Mouse (Mus musculus): ENCODE data around the gene Rhobtb1. TPM values are rescaled to one million over a fixed set of nuclear protein-coding genes. Genes with fewer than 3 reads are reported as not detected.

Gene Rhobtb1
- polyA plus RNA-seq, 1 experiment = 8.9 TPM

- Histone ChIP-seq H3K27ac (ENCODE audit: insufficient read depth, low read length) (no peak overlapping the region), H3K4me1 (ENCODE audit: control insufficient read depth, insufficient read depth, low read length) (no peaks in the 10 kb centered on the region; the same call in 1 of the 2 replicates), H3K4me3 (ENCODE audit: insufficient read depth, low read length) (peak overlapping the region; percentile 75)
- TF ChIP-seq POLR2A (IDR thresholded peaks at IDR 0.05; ENCODE audit: low read depth, low read length) (no peak), CTCF (IDR thresholded peaks at IDR 0.05; ENCODE audit: borderline replicate concordance, insufficient read depth, low read length) (no peak)
Observed at GRCm38 (mm10) chr10:69213986-69214385, 62.8 kb downstream of the Rhobtb1 start.

DNA sequence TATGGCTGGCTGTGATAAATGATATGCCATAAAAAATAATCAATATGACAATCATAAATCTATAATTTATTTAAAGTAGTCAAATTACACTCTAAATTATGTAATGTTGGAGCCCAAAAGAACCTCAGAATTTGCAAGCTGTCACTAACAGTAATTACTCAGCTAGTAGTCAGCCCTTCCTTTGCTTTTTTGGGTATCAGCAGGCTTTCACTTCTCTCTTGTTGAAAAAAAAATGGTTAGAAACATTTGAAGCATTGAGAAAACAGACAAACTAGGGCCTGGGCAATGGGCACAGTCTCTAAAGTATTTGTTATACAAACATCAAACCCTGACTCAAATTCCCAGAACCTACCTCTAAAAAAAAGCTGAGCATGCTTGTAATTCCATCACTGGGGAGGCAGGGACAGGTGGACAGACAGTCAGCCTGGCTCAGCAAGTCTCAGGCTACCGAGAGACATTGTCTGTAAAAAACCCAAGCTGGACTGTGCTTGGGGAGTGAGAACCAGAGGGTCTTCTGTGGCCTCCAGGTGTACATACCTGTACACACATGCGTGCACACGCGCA lies 66.0 kb downstream of the Rhobtb1 start:
- Histone ChIP-seq H3K4me3 (ENCODE audit: insufficient read depth, low read length) (no peak overlapping the region), H3K27ac (ENCODE audit: insufficient read depth, low read length) (no peak overlapping the region), H3K4me1 (ENCODE audit: control insufficient read depth, insufficient read depth, low read length) (no peaks in the 10 kb centered on the region; the same call in 1 of the 2 replicates)
- TF ChIP-seq POLR2A (IDR thresholded peaks at IDR 0.05; ENCODE audit: low read depth, low read length) (no peak), CTCF (IDR thresholded peaks at IDR 0.05; ENCODE audit: borderline replicate concordance, insufficient read depth, low read length) (no peak)

- no peak overlapping the region for H3K27ac ChIP-seq (ENCODE audit: insufficient read depth, low read length)
- H3K4me3 ChIP-seq (ENCODE audit: insufficient read depth, low read length) = no peak overlapping the region
- TF ChIP-seq POLR2A (IDR thresholded peaks at IDR 0.05; ENCODE audit: low read depth, low read length) = no peak
- TF ChIP-seq CTCF (IDR thresholded peaks at IDR 0.05; ENCODE audit: borderline replicate concordance, insufficient read depth, low read length) = no peak
- H3K4me1 ChIP-seq (ENCODE audit: control insufficient read depth, insufficient read depth, low read length) = no peaks in the 10 kb centered on the region; the same call in 1 of the 2 replicates
Observed at GRCm38 (mm10) chr10:69218458-69219288, 67.4 kb downstream of the Rhobtb1 start.

- Histone ChIP-seq H3K4me1 (ENCODE audit: control insufficient read depth, insufficient read depth, low read length) (no peaks in the 10 kb centered on the region), H3K4me3 (ENCODE audit: insufficient read depth, low read length) (no peak overlapping the region), H3K27ac (ENCODE audit: insufficient read depth, low read length) (no peak overlapping the region)
- no peak for TF ChIP-seq CTCF (IDR thresholded peaks at IDR 0.05; ENCODE audit: borderline replicate concordance, insufficient read depth, low read length)
- no peak for TF ChIP-seq POLR2A (IDR thresholded peaks at IDR 0.05; ENCODE audit: low read depth, low read length)
Observed at GRCm38 (mm10) chr10:69219289-69219626, 68.0 kb downstream of the Rhobtb1 start.

DNA sequence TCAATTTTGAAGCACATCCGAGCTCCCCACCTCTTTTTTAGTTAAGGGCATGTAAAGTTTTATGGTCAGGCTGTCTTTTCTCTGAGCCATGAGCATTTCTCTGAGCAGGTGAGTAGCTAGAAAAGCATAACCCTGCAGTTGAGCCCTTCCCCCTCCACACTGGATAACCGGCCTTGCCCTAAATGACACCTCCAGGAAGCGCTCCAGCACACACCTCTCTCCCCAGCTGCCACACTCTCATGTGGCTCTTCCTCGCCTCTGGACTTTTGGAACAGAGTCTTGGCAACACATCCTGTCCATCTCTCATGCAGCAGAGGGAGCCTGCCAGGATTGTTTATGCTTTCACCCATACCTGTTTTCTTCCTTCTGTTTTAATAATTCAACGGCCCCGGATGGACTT lies 69.1 kb downstream of the Rhobtb1 start:
- no peak for TF ChIP-seq POLR2A (IDR thresholded peaks at IDR 0.05; ENCODE audit: low read depth, low read length)
- no peak for TF ChIP-seq CTCF (IDR thresholded peaks at IDR 0.05; ENCODE audit: borderline replicate concordance, insufficient read depth, low read length)
- Histone ChIP-seq H3K4me3 (ENCODE audit: insufficient read depth, low read length) (no peak overlapping the region), H3K27ac (ENCODE audit: insufficient read depth, low read length) (no peak overlapping the region), H3K4me1 (ENCODE audit: control insufficient read depth, insufficient read depth, low read length) (no peaks in the 10 kb centered on the region)

GRCm38 (mm10) chr10:69221148-69221547 lies 69.9 kb downstream of the Rhobtb1 start:
- H3K27ac ChIP-seq (ENCODE audit: insufficient read depth, low read length) = no peak overlapping the region
- no peaks in the 10 kb centered on the region for H3K4me1 ChIP-seq (ENCODE audit: control insufficient read depth, insufficient read depth, low read length)
- no peak for TF ChIP-seq POLR2A (IDR thresholded peaks at IDR 0.05; ENCODE audit: low read depth, low read length)
- no peak for TF ChIP-seq CTCF (IDR thresholded peaks at IDR 0.05; ENCODE audit: borderline replicate concordance, insufficient read depth, low read length)
- H3K4me3 ChIP-seq (ENCODE audit: insufficient read depth, low read length) = no peak overlapping the region

DNA sequence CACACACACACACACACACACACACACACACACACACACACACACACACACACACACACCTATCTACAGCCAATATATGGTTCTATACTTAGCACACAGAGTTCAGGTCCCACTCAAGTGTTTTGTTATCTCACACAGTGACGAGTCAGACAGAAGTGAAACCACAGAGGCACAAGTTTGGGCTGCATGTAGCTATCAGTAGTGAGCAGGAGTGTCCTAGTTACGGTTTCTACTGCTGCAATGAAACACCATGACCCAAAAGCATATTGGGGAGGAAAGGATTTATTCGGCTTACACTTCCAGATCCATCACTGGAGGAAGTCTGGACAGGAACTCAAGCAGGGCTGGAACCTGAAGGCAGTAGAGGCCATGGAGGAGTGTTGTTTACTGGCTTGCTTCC lies 70.7 kb downstream of the Rhobtb1 start:
- no peak overlapping the region for H3K4me3 ChIP-seq (ENCODE audit: insufficient read depth, low read length)
- TF ChIP-seq CTCF (IDR thresholded peaks at IDR 0.05; ENCODE audit: borderline replicate concordance, insufficient read depth, low read length) (no peak), POLR2A (IDR thresholded peaks at IDR 0.05; ENCODE audit: low read depth, low read length) (no peak)
- no peaks in the 10 kb centered on the region for H3K4me1 ChIP-seq (ENCODE audit: control insufficient read depth, insufficient read depth, low read length)
- no peak overlapping the region for H3K27ac ChIP-seq (ENCODE audit: insufficient read depth, low read length)

DNA sequence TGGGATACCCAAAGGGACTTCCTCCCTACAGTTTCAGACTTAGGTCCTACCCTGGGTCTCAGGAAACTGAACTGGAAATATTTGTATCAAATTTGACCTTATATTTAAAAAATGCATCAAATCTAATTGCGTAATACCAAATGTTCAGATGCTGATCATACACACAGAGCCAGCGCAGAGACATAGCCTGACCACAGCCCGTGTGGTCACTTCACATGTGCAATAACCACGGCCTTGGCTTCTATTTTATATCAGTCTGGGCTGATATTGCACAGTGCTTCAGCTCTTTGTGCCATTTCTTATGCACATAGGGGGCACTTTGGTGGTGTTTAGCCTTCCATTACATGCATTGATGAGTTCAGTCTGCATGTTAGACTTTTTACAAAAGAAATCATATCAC lies 72.0 kb downstream of the Rhobtb1 start:
- Histone ChIP-seq H3K4me3 (ENCODE audit: insufficient read depth, low read length) (no peak overlapping the region), H3K4me1 (ENCODE audit: control insufficient read depth, insufficient read depth, low read length) (no peaks in the 10 kb centered on the region), H3K27ac (ENCODE audit: insufficient read depth, low read length) (no peak overlapping the region)
- TF ChIP-seq POLR2A (IDR thresholded peaks at IDR 0.05; ENCODE audit: low read depth, low read length) = no peak
- no peak for TF ChIP-seq CTCF (IDR thresholded peaks at IDR 0.05; ENCODE audit: borderline replicate concordance, insufficient read depth, low read length)

DNA sequence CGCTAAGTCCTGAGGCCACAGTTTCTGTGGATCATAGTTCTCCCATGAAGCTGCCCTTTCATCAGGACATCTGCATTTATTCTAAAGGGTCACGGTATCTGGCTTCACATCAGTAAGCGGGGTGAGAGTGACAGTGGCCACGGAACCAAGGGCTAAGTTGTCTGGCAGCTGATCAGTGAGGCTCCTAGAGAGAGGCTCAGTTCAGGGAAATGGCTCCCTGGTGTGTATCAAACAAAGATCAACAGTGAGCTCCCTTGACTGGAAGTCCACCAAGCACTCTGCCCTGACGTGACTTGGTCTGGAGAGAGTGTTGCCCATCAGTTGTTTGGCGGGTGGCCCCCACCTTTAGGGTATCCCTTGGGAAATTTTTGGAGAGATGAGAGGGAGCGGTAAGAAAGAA lies 73.0 kb downstream of the Rhobtb1 start:
- TF ChIP-seq POLR2A (IDR thresholded peaks at IDR 0.05; ENCODE audit: low read depth, low read length) (no peak), CTCF (IDR thresholded peaks at IDR 0.05; ENCODE audit: borderline replicate concordance, insufficient read depth, low read length) (no peak)
- H3K27ac ChIP-seq (ENCODE audit: insufficient read depth, low read length) = no peak overlapping the region
- no peaks in the 10 kb centered on the region for H3K4me1 ChIP-seq (ENCODE audit: control insufficient read depth, insufficient read depth, low read length)
- no peak overlapping the region for H3K4me3 ChIP-seq (ENCODE audit: insufficient read depth, low read length)

DNA sequence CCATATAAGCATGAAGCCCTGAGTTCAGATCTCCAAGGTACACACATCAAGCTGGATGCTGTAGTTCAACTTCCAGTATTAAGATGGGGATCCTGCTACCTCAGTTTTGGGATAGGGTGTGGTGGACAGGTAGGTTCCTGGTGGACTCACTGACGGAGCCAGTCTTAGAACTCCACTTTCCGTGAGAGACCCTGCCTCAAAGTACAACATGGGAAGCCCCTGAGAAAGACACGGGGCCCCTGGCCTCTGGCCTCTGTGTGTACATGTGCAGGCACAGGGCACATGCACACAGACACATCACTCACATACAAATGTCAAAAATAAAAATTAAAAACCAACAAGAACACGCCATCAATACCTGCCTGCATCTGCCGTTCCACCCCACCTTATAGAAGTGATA lies 74.2 kb downstream of the Rhobtb1 start:
- no peak for TF ChIP-seq POLR2A (IDR thresholded peaks at IDR 0.05; ENCODE audit: low read depth, low read length)
- TF ChIP-seq CTCF (IDR thresholded peaks at IDR 0.05; ENCODE audit: borderline replicate concordance, insufficient read depth, low read length) = no peak
- no peak overlapping the region for H3K4me3 ChIP-seq (ENCODE audit: insufficient read depth, low read length)
- H3K4me1 ChIP-seq (ENCODE audit: control insufficient read depth, insufficient read depth, low read length) = no peaks in the 10 kb centered on the region
- no peak overlapping the region for H3K27ac ChIP-seq (ENCODE audit: insufficient read depth, low read length)
